Mouse (Mus musculus) spleen, postnatal 14 days (tissue): ENCODE measurements at regions not wholly inside any gene's neighbourhood (a gene's known extent, or its start where the extent isn't known, plus 50 kb on each side); places are given as distances from the start of the nearest gene placed in this dataset.

Source experiments
- DNase-seq, 2 experiments: peaks; one replicate each; pipeline ENCODE4 v3.0.0; 2021 to 2022; ENCODE audit warnings: low spot score in 2 of 2

GRCm38 (mm10) chr9:46388677-46389676 lies 69.2 kb upstream of the 4931429L15Rik start:
- no peak for DNase-seq

GRCm38 (mm10) chr9:46386333-46386732 lies 66.5 kb upstream of the 4931429L15Rik start:
- no peak for DNase-seq

- DNase-seq: no peak
These were observed 61.6 kb upstream of the 4931429L15Rik start for GRCm38 (mm10) chr9:46381342-46381741.

GRCm38 (mm10) chr9:46379453-46379852 lies 59.7 kb upstream of the 4931429L15Rik start:
- DNase-seq: no peak

GRCm38 (mm10) chr9:46378339-46378738 lies 58.6 kb upstream of the 4931429L15Rik start:
- DNase-seq: no peak
